Mouse (Mus musculus) 416B (cell line): ENCODE data around the gene Fbl.
"Not testable (repeated sequence)": the region's sequence is repeated elsewhere in the genome, so short reads cannot be mapped to it uniquely, and the experiment has no call there.

Experiments
- DNase-seq: peaks from one replicate; pipeline ENCODE4 v3.0.0; 2011; ENCODE audit warnings: low read depth

Gene Fbl

DNA sequence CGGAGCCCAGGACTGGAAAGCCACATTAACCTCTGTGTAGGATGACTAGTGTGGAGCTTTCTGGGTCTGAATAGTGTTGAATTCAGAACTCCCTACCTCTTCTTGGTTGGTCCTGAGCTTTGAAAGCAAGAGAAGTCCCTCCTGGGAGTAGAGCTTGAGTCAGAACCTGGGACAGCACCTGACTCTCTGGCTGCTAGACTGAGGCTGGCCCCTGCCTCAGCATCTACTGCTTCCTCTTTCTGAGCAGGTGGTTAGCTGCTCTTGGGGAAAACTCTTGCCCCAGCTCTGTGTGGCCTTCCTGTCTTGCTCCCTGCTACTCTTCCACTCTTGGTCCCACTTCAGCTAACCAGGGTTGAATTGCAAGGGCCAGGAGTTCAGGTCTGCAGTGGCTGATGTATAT lies 22.4 kb downstream of the Fbl start:
- peak; percentile 43 for DNase-seq

GRCm38 (mm10) chr7:28195414-28196098 lies 26.0 kb downstream of the Fbl start:
- DNase-seq, result no peak

DNA sequence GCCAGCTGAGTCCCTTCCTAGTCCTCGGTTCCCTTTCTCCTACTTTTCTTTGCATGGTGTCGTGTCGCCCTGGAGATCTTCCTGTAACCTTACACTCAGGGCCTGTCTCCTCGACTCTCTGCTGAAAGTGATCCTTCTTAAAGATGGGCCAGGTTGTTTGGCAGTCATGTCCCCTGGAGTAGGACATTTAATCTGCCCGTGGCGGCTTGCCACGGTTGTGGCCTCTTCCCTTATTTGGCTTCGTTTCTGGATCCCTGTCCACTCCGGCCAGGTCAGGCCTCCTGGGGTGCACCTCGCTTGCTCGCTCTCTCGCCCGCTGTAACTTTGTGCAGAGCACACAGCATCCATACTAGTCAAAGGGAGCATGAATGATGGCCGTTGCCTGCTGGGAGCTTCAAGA lies 27.0 kb downstream of the Fbl start:
- no peak for DNase-seq

DNA sequence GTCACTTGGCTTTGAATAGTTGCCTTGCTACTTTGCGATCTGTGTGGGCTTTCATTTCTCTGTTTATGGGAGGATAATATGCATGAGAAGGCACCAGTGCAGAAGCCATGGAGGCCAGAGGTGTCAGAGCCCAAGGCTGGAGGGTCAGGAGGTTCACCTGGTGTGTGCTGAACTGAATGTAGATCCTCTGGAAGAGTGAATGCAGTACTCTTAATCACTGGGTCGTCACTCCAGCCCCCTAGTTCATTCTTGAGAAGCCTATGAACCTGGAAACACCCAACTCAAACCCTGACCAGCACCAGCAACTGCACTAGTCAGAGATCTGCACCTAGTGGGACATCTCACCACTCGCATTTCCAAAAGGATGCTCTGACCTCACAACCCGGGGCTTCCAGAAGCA lies 29.5 kb downstream of the Fbl start:
- no peak for DNase-seq

- DNase-seq, result no peak
These were observed 33.9 kb downstream of the Fbl start for GRCm38 (mm10) chr7:28203207-28204108.

DNA sequence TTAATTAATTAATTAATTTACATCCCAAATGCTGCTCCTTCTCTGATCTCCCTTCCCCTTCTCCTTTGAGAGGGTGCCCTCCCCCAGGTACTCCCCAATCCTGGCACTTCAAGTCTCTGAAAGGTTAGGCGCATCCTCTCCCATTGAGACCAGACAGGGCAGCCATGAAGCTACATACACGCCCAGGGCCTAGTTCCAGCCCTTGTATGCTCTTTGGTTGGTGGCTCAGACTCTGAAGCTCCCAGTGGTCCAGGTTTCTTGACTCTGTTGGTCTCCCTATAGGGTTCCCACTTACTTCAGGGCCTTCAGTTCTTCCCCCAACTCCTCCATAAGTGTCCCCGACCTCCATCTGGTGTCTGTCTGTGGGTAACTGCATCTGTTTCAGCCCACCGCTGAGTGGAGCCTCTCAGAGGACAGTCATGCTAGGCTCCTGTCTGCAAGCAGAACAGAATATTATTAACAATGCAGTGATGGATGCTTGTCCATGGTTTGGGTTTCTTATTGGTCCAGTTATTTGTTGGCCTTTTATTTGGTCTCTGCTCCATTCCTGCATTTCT lies 36.6 kb downstream of the Fbl start:
- DNase-seq, result no peak

DNA sequence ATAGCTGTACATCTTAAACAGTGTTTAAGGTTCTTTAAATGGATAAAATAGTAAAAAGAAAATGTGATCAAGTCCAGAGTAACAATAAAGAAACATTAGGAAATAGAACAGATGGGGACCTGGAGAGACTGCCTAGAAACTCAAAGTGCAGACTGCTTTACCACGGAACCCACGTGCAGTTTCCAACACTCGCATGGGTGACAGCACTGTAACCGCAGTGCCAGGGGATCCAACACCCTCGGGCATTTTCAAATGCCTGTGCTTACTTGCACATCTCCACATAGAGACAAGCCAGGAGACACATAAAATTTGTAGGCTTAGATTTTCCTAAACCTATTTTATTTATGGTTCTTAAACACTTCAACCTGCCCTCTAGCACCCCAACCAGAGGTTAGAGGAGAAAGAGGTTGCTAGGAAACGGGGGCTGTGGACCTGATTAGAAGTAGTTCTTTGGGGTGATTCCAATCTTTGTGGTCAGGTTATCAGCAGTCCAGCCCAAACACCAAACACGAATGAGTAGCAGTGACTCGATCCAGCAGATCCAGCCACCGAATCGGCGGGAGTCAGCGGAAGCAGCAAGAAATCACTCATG lies 39.0 kb downstream of the Fbl start:
- DNase-seq, result no peak

GRCm38 (mm10) chr7:28208988-28209508 lies 39.5 kb downstream of the Fbl start:
- DNase-seq, result peak; percentile 43

- no peak for DNase-seq
These were observed 41.2 kb downstream of the Fbl start for GRCm38 (mm10) chr7:28210731-28211130.

DNA sequence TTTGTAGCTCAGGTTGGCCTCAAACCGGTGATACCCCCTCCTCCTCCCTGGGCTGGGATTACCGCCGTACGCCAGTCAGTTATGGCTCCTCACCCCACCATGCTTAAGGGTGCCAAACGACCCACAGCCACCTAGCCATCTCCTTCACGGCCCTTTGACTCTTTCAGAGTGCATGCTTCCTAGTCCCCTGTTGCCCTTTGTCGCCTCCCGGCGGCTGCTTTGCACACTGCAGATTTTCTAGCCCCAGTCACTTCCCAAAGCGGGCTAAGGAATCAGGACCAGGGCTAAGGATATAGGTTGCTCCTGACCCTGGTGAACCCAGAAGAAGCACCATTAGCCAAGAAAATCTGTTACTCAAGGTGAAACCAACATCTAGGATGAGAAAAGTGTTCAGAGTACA lies 44.6 kb downstream of the Fbl start:
- peak; percentile 57 for DNase-seq

DNA sequence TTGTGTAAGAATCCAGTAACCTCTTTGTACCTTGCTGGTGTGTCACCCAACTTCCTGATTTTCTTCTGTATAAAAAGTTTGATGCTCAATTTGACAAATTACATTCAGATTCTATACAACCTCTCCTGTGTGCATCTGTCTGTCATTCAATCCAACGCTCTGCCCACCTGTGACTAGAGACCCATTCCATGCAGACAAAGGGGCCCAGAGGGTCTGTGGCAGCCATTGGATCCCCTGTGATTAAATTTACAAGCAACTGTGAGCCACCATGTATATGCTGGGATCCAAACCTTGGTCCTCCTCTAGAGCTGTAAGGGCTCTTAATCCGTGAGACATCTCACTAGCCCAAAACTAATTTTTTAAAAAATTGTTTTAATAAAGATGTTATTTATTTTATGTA lies 46.4 kb downstream of the Fbl start:
- not testable (repeated sequence) for DNase-seq

DNA sequence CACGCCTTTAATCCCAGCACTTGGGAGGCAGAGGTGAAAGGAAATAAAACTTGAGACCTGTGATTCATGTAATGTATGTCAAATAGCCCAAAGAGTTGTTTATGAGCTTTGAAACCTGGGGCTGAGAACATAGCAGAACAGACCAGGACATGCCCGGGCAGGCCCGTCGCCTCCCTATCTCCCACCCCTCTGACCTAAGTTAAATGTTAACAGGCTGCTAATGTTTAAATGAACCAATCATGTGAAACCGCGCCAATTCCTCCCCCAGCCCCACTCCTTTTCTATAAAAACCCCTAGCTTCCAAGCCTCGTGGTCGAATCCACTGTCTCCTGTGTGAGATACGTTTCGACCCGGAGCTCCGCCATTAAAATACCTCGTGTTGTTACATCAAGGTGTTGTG lies 48.3 kb downstream of the Fbl start:
- DNase-seq, result not testable (repeated sequence)

GRCm38 (mm10) chr7:28218951-28219740 lies 49.6 kb downstream of the Fbl start:
- not testable (repeated sequence) for DNase-seq

DNA sequence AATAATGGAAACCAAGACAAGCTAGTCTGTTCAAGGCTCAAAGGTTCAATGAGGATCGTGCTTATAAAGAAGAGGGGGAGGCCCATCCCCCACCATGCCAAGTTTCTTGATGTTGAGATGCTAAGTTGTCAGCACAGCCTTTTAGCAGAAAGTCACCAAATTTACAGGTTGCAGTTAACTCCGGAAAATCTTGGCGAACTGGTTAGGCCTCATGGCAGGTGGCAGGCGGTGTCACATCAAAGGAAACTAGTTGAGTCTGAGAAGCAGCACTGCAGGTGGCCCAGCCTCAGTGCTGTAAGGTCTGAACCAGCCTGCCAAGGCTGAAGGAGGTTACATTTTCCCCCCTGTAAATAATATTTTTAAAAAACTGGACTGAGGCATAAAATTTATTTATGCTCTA lies 57.3 kb downstream of the Fbl start:
- DNase-seq, result not testable (repeated sequence)

DNA sequence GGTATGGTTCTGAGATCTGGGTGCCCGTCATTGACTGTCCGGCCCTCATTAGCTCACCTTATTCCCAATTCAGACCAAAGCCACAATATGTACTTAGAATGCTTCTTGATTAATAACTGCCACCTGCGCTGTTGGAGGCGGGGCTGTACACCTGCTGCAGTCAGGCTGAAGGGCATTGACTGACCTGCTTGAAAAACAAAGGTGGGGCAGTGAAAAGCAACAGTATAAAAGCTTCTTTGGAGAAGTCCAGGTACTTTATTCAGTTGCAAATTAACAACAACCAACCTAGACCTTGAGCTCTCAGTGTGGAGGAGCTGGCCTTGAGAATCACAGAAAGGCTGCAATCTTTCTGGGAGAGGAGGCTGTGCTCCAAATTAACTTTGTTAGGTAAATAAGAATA lies 57.9 kb downstream of the Fbl start:
- DNase-seq, result not testable (repeated sequence)
